Mouse (Mus musculus) G1E-ER4 (cell line): Measurements from ENCODE around the gene Blnk. TPM values are rescaled to one million over a fixed set of nuclear protein-coding genes. Genes with fewer than 3 reads are reported as not detected.

Experiments
- GATA1 ChIP-seq: IDR thresholded peaks from one replicate; pipeline ENCODE4 v1.8.0; 2012; ENCODE audit warnings: low read length, inconsistent platforms
- polyA plus RNA-seq: library from polyadenylated mRNA; stranded (reverse); fragments of >175 nt; gene quantifications from 2 replicates; pipeline ENCODE4 v1.2.3, GENCODE M21; 2012

Gene Blnk
- polyA plus RNA-seq, 1 experiment = 0.03 TPM

DNA sequence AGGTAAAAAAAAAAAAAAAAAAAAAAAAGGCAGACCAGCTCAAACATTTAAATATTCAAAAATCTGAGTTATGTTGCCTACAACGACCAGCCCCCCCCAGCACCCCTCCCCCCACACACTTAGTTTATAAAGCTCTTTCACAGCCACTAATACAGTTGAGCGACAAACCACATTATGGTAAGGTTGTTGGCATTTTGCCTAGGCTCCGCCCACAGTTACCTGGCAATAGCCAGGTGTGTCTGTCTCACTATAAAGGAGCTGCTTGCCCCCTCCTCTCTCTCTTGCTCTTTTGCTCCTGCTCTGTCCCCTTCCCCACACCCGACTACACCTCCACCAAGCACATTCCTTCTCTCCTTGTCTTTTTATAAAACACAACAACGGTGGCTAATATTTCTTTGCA lies 17.3 kb upstream of the Blnk start:
- no peak for TF ChIP-seq GATA1

DNA sequence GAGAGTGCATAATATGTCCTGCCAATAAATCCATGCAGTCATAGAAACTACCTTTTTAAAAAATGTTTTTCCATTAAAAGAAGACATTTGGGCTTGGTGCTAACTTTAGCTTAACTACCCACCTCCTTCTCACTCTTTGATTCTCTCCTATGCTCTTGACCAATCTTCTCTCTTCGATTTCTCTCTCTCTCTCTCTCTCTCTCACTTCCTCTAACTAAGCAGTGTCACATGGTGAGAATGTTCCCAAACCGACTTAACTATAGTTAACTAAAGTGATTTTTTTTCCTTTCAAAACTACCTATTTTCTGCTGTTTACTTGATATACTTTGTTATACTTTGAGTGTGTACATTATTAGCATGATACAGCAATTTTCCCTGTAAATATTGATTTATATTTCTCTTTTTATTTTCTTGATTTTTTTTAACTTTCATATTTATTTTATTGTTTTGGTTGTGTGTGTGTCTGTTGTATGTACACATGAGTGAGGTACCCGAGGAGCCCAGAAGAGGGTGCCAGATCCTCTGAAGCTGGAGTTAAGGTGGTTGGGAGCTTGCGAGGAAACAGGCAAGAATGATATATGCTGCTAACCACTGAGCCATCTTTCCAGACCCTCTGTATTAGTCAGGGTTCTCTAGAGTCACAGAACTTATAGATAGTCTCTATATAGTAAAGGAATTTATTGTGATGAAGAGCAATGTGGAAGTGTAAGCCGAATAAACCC lies 14.5 kb upstream of the Blnk start:
- no peak for TF ChIP-seq GATA1

DNA sequence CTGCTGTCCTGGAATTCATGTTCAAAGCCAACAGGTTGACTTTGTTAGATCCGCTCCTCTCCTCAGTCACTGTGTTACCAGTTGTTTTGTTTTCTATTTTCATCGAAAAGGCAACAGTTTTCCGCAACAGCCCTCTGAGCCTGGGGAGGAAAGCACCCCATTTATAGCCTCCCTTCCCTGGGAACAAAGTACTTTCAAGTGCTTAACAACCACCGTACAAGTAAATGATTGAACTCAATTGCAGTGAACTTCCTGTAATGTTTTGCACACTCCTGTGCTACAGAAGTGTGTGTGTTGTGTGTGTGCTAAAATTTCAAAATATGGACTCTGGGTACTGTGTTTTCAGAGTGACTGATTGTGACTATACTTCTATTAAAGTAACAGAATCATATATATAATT lies 13.4 kb upstream of the Blnk start:
- TF ChIP-seq GATA1 = no peak

- TF ChIP-seq GATA1 = no peak
Observed at GRCm38 (mm10) chr19:41007326-41007725, 13.0 kb upstream of the Blnk start.

GRCm38 (mm10) chr19:41006621-41007020 lies 12.3 kb upstream of the Blnk start:
- TF ChIP-seq GATA1 = no peak

DNA sequence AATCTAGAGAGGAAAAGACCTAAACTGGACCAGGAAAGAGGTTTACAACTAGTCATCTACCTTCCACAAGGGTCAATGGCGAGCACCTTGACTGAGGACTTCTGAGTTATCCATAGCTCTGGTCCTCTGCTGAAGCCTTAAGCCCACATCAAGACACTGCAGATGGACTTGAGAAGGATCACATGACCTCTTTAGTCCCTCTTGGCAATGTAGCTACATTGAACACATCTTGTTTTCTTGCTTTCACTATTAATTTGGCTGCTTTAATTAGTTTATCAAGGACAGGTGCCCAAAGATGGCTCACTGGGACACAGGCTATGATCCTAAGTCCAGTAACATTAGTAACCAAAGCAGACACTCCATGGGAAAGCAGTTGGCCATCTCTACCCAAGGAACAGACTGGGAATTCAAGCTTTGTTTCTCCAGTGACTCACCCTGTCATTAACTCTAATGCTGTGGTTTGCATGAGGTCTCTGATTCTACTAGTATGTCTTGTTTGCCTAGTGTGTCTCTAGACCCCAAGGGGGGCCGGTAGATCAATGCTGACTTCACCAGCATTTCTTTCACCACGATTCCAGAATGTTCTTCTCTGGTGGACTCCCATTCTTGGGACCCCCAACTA lies 9.5 kb upstream of the Blnk start:
- TF ChIP-seq GATA1 = no peak

- no peak for TF ChIP-seq GATA1
Observed at GRCm38 (mm10) chr19:40999569-40999968, 5.2 kb upstream of the Blnk start.

- no peak for TF ChIP-seq GATA1
Observed at GRCm38 (mm10) chr19:40998469-40999170, 4.3 kb upstream of the Blnk start.

- no peak for TF ChIP-seq GATA1
Observed at GRCm38 (mm10) chr19:40996722-40997121, 2.4 kb upstream of the Blnk start.

DNA sequence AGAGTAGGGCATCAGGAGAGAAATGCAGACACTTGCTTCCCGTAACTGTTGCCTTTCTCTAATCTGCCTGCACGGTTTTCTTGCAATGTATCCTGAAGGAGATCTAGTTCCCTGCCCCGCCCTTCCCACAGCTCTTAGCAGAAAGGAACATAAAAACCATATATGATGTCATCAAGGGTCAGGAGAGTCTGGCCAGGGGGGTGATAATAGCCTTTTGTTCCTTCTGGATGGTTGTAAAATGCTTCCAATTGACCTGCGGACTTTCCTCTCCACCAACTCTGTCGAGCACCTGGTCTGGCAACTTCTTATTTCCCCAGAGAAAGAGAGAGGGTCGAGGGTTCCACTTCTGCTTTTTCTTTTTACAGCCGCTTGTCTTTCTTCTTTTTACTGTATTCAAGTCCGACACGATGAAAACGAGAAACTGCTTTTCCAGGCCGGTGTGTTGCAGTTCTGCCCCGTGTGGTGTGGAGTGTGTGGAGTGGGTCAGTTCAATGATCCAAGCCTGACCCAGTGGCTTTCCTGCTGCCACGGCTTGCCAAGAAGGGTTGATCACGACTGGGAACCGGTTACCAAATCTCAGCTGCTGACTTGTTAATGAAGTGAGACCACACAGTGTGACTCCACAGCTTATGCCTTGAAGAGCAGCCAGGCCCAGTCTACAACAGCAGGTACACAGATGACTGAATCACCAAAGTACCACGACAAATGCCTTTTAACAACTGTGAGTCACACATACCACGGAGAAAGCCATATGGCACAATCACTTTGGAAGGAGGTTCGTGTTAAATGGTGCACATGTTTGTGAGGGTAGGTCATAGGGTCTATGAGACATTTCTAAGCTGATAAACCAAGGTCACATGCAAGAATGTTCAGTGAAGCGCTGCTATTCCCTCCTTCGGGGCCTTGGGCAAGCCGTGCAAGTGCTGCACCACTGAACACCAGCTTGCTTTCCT lies 1.4 kb upstream of the Blnk start:
- no peak for TF ChIP-seq GATA1

DNA sequence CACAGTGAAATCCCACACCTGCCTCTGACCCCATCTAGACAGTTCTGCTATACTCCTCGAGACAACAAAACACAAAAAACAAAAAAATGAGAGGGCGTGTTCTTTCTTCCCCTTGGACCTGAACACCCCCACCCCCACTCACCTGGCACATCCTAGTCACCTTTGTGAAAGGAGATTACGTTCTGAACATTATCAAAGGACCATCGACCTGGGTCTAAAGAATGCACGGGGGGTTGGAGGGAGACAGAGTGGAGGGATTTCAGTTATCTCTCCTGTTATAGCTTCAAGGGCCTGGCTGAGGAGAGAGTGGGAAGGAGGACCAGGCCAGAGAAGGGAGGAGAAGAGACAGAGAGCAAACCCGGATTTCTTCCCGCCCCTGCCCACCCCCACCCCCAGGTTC lies 576 bp upstream of the Blnk start:
- TF ChIP-seq GATA1 = no peak

DNA sequence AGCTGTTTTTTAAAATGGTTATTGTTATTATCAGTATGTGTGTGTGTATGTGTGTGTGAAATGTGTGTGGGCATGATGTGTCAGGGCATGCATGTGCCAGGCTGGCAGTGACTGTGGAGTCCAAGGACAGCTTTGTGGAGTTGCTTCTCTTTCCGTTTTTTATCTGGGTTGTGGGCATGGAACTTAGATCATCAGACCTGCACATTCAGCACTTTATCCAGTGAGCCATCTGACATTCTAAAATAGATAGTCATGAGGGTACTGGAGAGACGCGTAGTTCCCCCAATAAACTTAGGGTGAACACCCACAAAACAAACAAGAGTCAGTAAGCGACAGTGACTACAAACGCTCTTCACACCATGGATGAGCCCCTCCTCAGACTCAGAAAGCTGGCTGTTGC lies 979 bp downstream of the Blnk start:
- TF ChIP-seq GATA1 = no peak

- TF ChIP-seq GATA1 = no peak
Observed at GRCm38 (mm10) chr19:40992517-40993044, 1.8 kb downstream of the Blnk start.

- TF ChIP-seq GATA1 = no peak
Observed at GRCm38 (mm10) chr19:40992096-40992495, 2.2 kb downstream of the Blnk start.

DNA sequence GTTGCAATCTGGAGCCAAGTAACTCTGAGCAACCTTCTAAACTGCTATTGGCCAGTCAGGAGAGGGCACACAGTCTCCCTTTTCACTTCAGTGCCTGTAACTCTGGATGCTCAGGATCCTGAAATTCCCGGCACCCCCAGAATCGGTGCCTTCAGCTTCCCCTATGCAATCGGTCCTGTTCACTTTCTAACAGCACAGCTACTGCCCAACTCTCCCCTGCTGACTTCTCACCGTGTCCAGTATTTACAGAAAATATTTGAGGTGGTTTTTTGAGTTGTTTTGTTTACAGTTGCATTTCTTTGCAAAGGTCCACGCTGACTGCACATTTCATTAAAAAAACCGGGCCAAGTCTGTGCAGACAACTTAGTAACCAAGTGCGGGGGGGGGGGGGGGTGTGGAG lies 2.7 kb downstream of the Blnk start:
- TF ChIP-seq GATA1 = no peak
